Mouse (Mus musculus) layer of hippocampus, adult 2 months (tissue): Measurements from ENCODE around the gene Mzf1. TPM values are rescaled to one million over a fixed set of nuclear protein-coding genes. Genes with fewer than 3 reads are reported as not detected.

Source experiments
- DNase-seq, 2 experiments: peaks; one replicate each; pipeline ENCODE4 v3.0.0; 2022; ENCODE audit warnings: low spot score in 2 of 2
- H3K27ac ChIP-seq: fragments of 200-600 bp; 2 replicates; pipeline ENCODE4 v1.8.1; 2022
- H3K4me3 ChIP-seq: fragments of 200-600 bp; 2 replicates; pipeline ENCODE4 v1.8.1; 2022; ENCODE audit warnings: mild to moderate bottlenecking
- CTCF ChIP-seq: fragments of 200-600 bp; conservative IDR thresholded peaks from 2 replicates; pipeline ENCODE4 v1.8.1; 2022; ENCODE audit warnings: antibody characterized with exemption, mild to moderate bottlenecking, moderate library complexity
- total RNA-seq, 2 experiments: library from RNA; stranded (reverse); gene quantifications; 2 replicates each; pipeline ENCODE4 v1.2.3; 2021

The Mzf1 gene
- total RNA-seq, 2 experiments from 2014 or later, result 15.7 to 17.8 TPM

- no peak for TF ChIP-seq CTCF
- Histone ChIP-seq H3K27ac (peak overlapping the region; percentile 90), H3K4me3 (peak overlapping the region; percentile 64)
- DNase-seq, result no peak
These were observed 11.5 kb downstream of the Mzf1 start for GRCm38 (mm10) chr7:13043120-13043444.

GRCm38 (mm10) chr7:13042511-13042910 lies 12.1 kb downstream of the Mzf1 start:
- DNase-seq, result no peak
- no peak overlapping the region for H3K4me3 ChIP-seq
- TF ChIP-seq CTCF, result no peak
- no peak overlapping the region for H3K27ac ChIP-seq

- TF ChIP-seq CTCF, result no peak
These were observed 13.3 kb downstream of the Mzf1 start for GRCm38 (mm10) chr7:13041256-13041655.

GRCm38 (mm10) chr7:13039181-13039580 lies 15.4 kb downstream of the Mzf1 start:
- peak overlapping the region; percentile 69; the same call in 1 of the 2 replicates for H3K4me3 ChIP-seq
- no peak for DNase-seq
- peak overlapping the region; percentile 99 for H3K27ac ChIP-seq
- no peak for TF ChIP-seq CTCF

More at GRCm38 (mm10) chr7:13041256-13041655, 13.3 kb downstream of the Mzf1 start:
- Histone ChIP-seq H3K27ac (no peak overlapping the region), H3K4me3 (no peak overlapping the region)
- DNase-seq, result no peak

- DNase-seq, result no peak
- peak overlapping the region; percentile 69 for H3K4me3 ChIP-seq
- TF ChIP-seq CTCF, result no peak
- peak overlapping the region; percentile 99 for H3K27ac ChIP-seq
These were observed 15.9 kb downstream of the Mzf1 start for GRCm38 (mm10) chr7:13038621-13039169.

GRCm38 (mm10) chr7:13037901-13038555 lies 16.5 kb downstream of the Mzf1 start, which contains the start of gene Ube2m:
Ube2m (minus strand) TSS chr7:13038275.
- Histone ChIP-seq H3K27ac (peak within 1 kb of the TSS; percentile 99), H3K4me3 (peak within 1 kb of the TSS; percentile 69)
- DNase-seq, result peak; percentile 100
- TF ChIP-seq CTCF, result no peak

DNA sequence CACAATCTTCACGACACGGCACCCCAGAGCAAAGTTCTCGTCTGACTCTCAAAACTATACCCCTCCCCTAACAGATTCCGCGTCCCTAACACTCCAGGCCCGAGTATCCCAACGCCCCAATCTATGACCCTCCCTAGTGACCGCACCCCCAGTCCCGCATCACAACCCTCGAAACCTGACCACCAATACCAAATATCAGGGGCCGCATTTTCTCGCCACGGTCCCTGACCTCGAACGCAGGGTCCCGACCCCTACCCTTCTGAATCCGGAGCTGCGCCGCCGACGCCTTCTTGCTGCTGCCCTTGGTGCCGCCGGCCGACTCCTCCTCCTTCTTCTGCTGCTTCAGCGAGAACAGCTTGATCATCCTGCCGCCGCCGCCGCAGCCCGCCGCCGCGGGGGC lies 17.2 kb downstream of the Mzf1 start:
- DNase-seq, result no peak

GRCm38 (mm10) chr7:13036806-13037205 lies 17.8 kb downstream of the Mzf1 start:
- DNase-seq, result no peak
- Histone ChIP-seq H3K27ac (peak overlapping the region; percentile 99), H3K4me3 (peak overlapping the region; percentile 69)
- no peak for TF ChIP-seq CTCF

More for the DNA sequence above, 17.2 kb downstream of the Mzf1 start:
- no peak for TF ChIP-seq CTCF
- Histone ChIP-seq H3K4me3 (peak overlapping the region; percentile 69), H3K27ac (peak overlapping the region; percentile 99)

- Histone ChIP-seq H3K27ac (peak overlapping the region; percentile 91), H3K4me3 (peak overlapping the region; percentile 70)
- no peak for TF ChIP-seq CTCF
- DNase-seq, result no peak
These were observed 19.2 kb downstream of the Mzf1 start for GRCm38 (mm10) chr7:13035211-13035855.

GRCm38 (mm10) chr7:13034148-13034977 lies 20.2 kb downstream of the Mzf1 start, which contains the start of gene Chmp2a:
Chmp2a (minus strand) TSS chr7:13034807.
- peak within 1 kb of the TSS; percentile 91 for H3K27ac ChIP-seq
- TF ChIP-seq CTCF, result no peak
- DNase-seq, result peak; percentile 99
- peak within 1 kb of the TSS; percentile 70 for H3K4me3 ChIP-seq

DNA sequence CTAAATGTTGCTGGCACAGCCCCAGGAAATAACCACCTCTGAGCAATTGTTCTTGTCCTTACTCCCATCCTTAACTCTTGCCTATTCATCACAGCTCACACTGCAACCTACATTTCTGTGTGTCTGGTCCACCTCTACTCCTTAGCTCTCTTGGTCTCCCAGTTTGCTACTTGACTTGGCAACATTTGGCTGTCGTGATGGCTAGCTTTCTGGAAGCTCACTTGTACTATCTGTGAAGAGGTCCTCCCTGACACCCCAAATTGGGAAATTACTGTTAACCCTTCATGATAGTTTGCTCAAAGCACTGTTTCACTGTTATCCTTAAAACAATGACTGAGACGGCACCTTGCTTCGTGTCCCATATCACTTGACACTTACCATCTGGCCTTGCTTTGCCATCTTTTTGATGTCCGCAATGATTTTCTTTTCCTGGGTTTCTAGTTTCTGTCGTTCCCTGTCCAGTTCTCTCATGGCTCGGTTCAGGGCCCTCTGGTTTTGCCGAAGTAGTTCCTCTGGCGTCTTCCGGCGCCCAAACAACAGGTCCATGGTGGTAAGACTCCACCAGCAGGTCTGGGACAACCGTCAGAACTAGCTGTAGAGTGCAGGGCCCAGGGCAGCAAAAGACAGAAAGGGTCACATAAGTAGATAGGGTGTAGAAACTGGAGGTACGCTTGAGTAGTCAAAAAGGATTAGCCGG lies 21.0 kb downstream of the Mzf1 start:
- peak overlapping the region; percentile 91 for H3K27ac ChIP-seq
- TF ChIP-seq CTCF, result no peak
- peak overlapping the region; percentile 70 for H3K4me3 ChIP-seq
- no peak for DNase-seq

GRCm38 (mm10) chr7:13032541-13032940 lies 22.0 kb downstream of the Mzf1 start:
- TF ChIP-seq CTCF, result no peak
- no peak overlapping the region for H3K27ac ChIP-seq
- no peak overlapping the region for H3K4me3 ChIP-seq
- no peak for DNase-seq
